Mouse (Mus musculus) embryonic facial prominence, embryonic 11.5 days (tissue): Measurements from ENCODE around the gene Sec31b. TPM values are rescaled to one million over a fixed set of nuclear protein-coding genes. Genes with fewer than 3 reads are reported as not detected.

Source experiments
- ATAC-seq: fragments of 200-750 bp; cut with Nextera tagmentation; replicated peaks from 2 replicates; pipeline ENCODE4 v1.8.0; 2017; ENCODE audit warnings: low read depth; ENCODE audit not compliant: insufficient number of reproducible peaks, low FRiP score, low TSS enrichment
- DNase-seq: peaks from one replicate; pipeline ENCODE4 v3.0.0-alpha.2; 2015; ENCODE audit warnings: low spot score
- H3K27ac ChIP-seq: fragments of 300-500 bp; sonication (generic); replicated peaks from 2 replicates; pipeline ENCODE4 v1.5.1; 2014; ENCODE audit warnings: mild to moderate bottlenecking, low read depth, low read length, control low read depth
- H3K27me3 ChIP-seq: fragments of 300-500 bp; sonication (generic); 2 replicates; pipeline ENCODE4 v1.6.1; 2014; ENCODE audit warnings: mild to moderate bottlenecking, low read length, moderate library complexity, mixed read lengths; ENCODE audit not compliant: control insufficient read depth, insufficient read depth
- H3K36me3 ChIP-seq: fragments of 300-500 bp; sonication (generic); replicated peaks from 2 replicates; pipeline ENCODE4 v1.6.1; 2014; ENCODE audit warnings: low read depth, mild to moderate bottlenecking, low read length, moderate library complexity, mixed read lengths; ENCODE audit not compliant: control insufficient read depth, insufficient read depth
- H3K4me1 ChIP-seq: fragments of 300-500 bp; sonication (generic); 2 replicates; pipeline ENCODE4 v1.6.1; 2014; ENCODE audit warnings: low read length, mixed read lengths; ENCODE audit not compliant: control insufficient read depth, insufficient read depth
- H3K4me2 ChIP-seq: fragments of 300-500 bp; sonication (generic); 2 replicates; pipeline ENCODE4 v1.6.1; 2014; ENCODE audit warnings: low read depth, mild to moderate bottlenecking, control low read depth, low read length, moderate library complexity
- H3K4me3 ChIP-seq: fragments of 300-500 bp; sonication (generic); 2 replicates; pipeline ENCODE4 v1.5.1; 2014; ENCODE audit warnings: low read depth, low read length, control low read depth
- H3K9ac ChIP-seq: fragments of 300-500 bp; sonication (generic); replicated peaks from 2 replicates; pipeline ENCODE4 v1.6.1; 2014; ENCODE audit warnings: mild to moderate bottlenecking, control low read depth, low read length
- H3K9me3 ChIP-seq: fragments of 300-500 bp; sonication (generic); replicated peaks from 2 replicates; pipeline ENCODE4 v1.6.1; 2016; ENCODE audit warnings: mild to moderate bottlenecking, low read length, inconsistent platforms, mixed read lengths; ENCODE audit not compliant: control insufficient read depth
- WGBS: fragments of 180-500 bp; shearing (Covaris S2); extraction: QIAGEN DNeasy Blood & Tissue Kit; methylation state at CpG from one replicate; pipeline ENCODE4 v1.1.7; 2014; 5-methylcytosine and 5-hydroxymethylcytosine counted together
- polyA plus RNA-seq: library from polyadenylated mRNA; unstranded; fragments of >200 nt; fragmentation: Nextera tagmentation; extraction: Ambion mirVana; gene quantifications from 2 replicates; pipeline ENCODE4 v1.2.1, GENCODE M21; 2014

Sec31b gene
- polyA plus RNA-seq, 1 experiment from 2014 or later = 0.17 TPM

DNA sequence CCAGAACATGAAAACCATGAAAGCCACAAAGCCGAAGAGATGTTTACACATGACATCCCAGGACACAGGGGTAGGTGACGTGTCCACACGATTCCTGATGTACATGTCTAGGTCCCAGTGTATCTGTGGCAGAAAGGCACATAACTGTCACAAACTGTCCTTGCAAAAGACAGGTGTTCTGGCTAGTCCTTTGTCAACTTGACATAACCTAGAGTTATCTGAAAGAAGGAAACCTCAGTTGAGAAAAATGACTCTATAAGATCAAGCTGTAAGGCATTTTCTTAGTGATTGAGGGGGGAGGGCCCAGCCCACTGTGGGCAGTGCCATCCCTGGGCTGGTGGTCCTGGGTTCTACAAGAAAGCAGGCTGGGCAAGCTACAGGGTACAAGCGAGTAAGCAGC lies 7.1 kb upstream of the Sec31b start, which contains the start of gene Gm20538:
Gene Gm20538 (minus strand): TSS at position 101 of the 400 bp plus-strand sequence.
- no peak within 1 kb of the TSS for H3K9ac ChIP-seq
- H3K4me3 ChIP-seq = no peak within 1 kb of the TSS
- H3K36me3 ChIP-seq = peaks cover 14% of the 10 kb centered on the region
- H3K27me3 ChIP-seq = no peaks in the 10 kb centered on the region
- 97% methylated on average over 4 of the region's 4 CpGs for WGBS
- H3K27ac ChIP-seq = no peak within 1 kb of the TSS
- DNase-seq (no peak), ATAC-seq (no peak)
- no peak within 1 kb of the TSS for H3K4me2 ChIP-seq
- H3K4me1 ChIP-seq = no peaks in the 10 kb centered on the region
- H3K9me3 ChIP-seq = no peaks in the 10 kb centered on the region

DNA sequence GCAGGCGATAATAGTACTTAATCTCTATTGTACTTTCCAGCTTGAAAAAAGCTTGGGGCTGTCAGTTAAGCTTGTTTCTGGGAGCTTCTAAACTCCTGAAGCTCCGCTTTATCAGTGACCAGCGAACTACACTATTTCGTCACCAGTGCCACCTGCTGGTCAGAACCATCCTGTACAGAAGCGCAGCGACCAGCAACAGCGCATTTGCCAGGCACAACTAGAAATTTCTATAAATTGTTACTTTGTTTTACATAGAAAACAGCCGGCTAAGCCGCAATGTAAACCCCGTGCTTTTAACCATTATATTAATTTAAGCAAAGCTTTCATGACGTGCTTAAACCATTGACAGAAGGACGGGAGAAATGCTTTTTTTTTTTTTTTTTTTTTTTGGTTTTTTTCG lies 889 bp downstream of the Sec31b start:
- DNase-seq = peak; percentile 93
- no peak overlapping the region for H3K9ac ChIP-seq
- no peak overlapping the region for H3K4me3 ChIP-seq
- 1% methylated on average over 13 of the region's 13 CpGs for WGBS
- no peak overlapping the region; the same call in 1 of the 2 replicates for H3K4me2 ChIP-seq
- H3K36me3 ChIP-seq = peaks cover 5% of the 10 kb centered on the region; the same call in 1 of the 2 replicates
- no peaks in the 10 kb centered on the region for H3K4me1 ChIP-seq
- no peaks in the 10 kb centered on the region for H3K9me3 ChIP-seq
- H3K27ac ChIP-seq = no peak overlapping the region
- H3K27me3 ChIP-seq = 0 out of 2 replicates have a peak, but pooled peaks cover 2% of the 10 kb centered on the region
- no peak for ATAC-seq

- Histone ChIP-seq H3K9me3 (no peaks in the 10 kb centered on the region), H3K4me1 (no peaks in the 10 kb centered on the region), H3K9ac (no peak overlapping the region), H3K4me2 (no peak overlapping the region), H3K27ac (no peak overlapping the region), H3K36me3 (peaks cover 5% of the 10 kb centered on the region; the same call in 1 of the 2 replicates), H3K4me3 (no peak overlapping the region), H3K27me3 (0 out of 2 replicates have a peak, but pooled peaks cover 2% of the 10 kb centered on the region)
- no peak for ATAC-seq
- 51% methylated on average over 10 of the region's 10 CpGs for WGBS
- DNase-seq = no peak
These were observed 1.3 kb downstream of the Sec31b start for GRCm38 (mm10) chr19:44544372-44544771.

DNA sequence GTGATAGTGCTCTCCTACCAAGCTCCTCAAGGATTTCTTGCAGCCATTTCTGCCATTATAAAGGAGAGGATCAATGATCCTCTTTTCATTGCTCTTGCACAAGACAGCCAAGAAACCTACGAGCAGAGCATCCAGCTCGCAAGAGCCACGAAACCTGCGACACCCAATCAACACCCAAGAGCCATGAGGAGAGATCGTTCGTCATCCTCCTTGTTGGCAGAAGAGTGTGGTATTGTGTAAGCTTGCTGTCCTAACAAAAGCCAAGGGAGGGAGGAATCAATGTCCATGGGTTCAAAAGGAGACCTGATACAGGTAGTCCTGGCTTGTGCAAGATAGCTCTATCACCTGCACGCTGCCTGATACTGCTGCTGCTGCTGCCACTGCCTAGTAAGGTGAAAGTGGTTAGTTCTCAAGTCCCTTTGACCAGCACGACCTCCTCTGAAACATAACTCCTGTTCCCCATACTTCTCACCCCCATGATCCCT lies 2.9 kb downstream of the Sec31b start:
- Histone ChIP-seq H3K4me2 (no peak overlapping the region), H3K4me3 (no peak overlapping the region), H3K9ac (no peak overlapping the region), H3K27me3 (0 out of 2 replicates have a peak, but pooled peaks cover 2% of the 10 kb centered on the region), H3K36me3 (no peaks in the 10 kb centered on the region), H3K4me1 (no peaks in the 10 kb centered on the region), H3K9me3 (no peaks in the 10 kb centered on the region), H3K27ac (no peak overlapping the region)
- 92% methylated on average over 8 of the region's 8 CpGs for WGBS
- no peak for ATAC-seq
- no peak for DNase-seq

DNA sequence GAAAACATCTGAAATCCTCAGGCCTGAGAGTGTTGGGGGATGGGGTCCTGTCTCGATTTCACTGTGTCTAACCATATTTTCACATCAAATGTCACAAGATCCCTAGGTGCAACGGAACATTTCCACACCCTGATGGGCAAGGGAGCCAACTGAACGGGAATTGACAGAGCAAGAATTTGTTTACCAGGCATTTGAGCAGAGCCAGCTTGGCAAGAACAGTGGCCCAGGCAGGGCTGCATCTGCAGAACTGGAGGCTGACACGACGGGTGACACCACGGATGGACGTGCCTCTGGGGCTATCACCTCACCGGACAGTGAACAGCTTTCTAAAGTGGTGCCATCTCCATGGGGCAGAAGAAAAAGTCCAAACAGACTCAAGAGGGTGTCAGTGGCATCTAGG lies 8.2 kb downstream of the Sec31b start:
- Histone ChIP-seq H3K9me3 (no peaks in the 10 kb centered on the region), H3K27ac (no peak overlapping the region), H3K27me3 (no peaks in the 10 kb centered on the region), H3K9ac (no peak overlapping the region), H3K4me2 (no peak overlapping the region), H3K4me3 (no peak overlapping the region), H3K4me1 (no peaks in the 10 kb centered on the region), H3K36me3 (no peaks in the 10 kb centered on the region)
- DNase-seq (no peak), ATAC-seq (no peak)
- 78% methylated on average over 8 of the region's 8 CpGs for WGBS

- ATAC-seq = no peak
- 32% methylated on average over 3 of the region's 3 CpGs for WGBS
- DNase-seq = peak; percentile 36
- H3K9me3 ChIP-seq = no peaks in the 10 kb centered on the region
- no peaks in the 10 kb centered on the region for H3K27me3 ChIP-seq
- H3K27ac ChIP-seq = no peak overlapping the region
- H3K9ac ChIP-seq = no peak overlapping the region
- H3K36me3 ChIP-seq = no peaks in the 10 kb centered on the region
- H3K4me3 ChIP-seq = no peak overlapping the region
- no peak overlapping the region for H3K4me2 ChIP-seq
- H3K4me1 ChIP-seq = no peaks in the 10 kb centered on the region
These were observed 10.3 kb downstream of the Sec31b start for GRCm38 (mm10) chr19:44535376-44535775.

GRCm38 (mm10) chr19:44530018-44530417 lies 15.6 kb downstream of the Sec31b start:
- ATAC-seq = no peak

DNA sequence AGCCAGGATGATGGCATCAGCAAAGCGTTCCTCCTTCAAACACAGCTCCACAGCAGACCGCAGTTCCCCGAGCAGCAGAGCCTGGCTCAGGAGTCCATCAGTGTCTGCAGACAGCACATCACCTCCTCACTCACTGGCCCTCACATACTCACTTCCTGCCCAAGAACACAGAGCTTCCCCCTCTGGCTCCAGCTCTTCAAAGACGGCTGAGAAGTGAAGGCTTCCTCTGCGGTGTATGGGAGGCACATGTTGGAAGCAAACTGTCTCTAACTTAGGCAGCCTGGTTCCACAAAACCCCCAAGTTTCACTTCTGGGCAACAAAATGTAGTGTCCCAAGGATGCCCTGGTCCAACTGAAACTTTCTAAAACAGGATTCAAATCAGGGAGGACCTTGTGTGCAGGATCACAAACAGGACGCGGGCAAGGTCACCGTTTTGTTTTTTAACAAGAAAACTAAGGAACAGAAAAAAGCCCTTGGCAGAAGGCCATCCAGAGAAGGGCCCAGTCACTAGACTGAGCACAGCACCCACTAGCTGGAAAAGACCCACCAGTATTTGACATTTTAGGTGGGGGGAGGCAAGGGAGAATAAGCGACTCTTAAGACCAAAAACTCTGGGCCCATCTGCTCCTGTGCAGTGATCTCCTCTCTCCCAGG lies 20.0 kb downstream of the Sec31b start:
- Histone ChIP-seq H3K4me3 (no peak overlapping the region), H3K4me2 (no peak overlapping the region), H3K9me3 (no peaks in the 10 kb centered on the region), H3K27ac (no peak overlapping the region), H3K27me3 (no peaks in the 10 kb centered on the region; the same call in 1 of the 2 replicates), H3K9ac (no peak overlapping the region), H3K36me3 (no peaks in the 10 kb centered on the region), H3K4me1 (no peaks in the 10 kb centered on the region)
- ATAC-seq = no peak
- WGBS = 90% methylated on average over 9 of the region's 9 CpGs
- DNase-seq = no peak

More at GRCm38 (mm10) chr19:44530018-44530417, 15.6 kb downstream of the Sec31b start:
- DNase-seq = no peak
- Histone ChIP-seq H3K4me1 (no peaks in the 10 kb centered on the region), H3K27ac (no peak overlapping the region), H3K9ac (no peak overlapping the region), H3K4me2 (no peak overlapping the region), H3K36me3 (no peaks in the 10 kb centered on the region), H3K9me3 (no peaks in the 10 kb centered on the region), H3K4me3 (no peak overlapping the region), H3K27me3 (no peaks in the 10 kb centered on the region; the same call in 1 of the 2 replicates)
- 82% methylated on average over 6 of the region's 6 CpGs for WGBS
